Mouse (Mus musculus): ENCODE results near the gene Iqcd. TPM values are rescaled to one million over a fixed set of nuclear protein-coding genes. Genes with fewer than 3 reads are reported as not detected.

The Iqcd gene
- polyA plus RNA-seq, 1 experiment from 2014 or later: 1.2 TPM

- ATAC-seq (ENCODE audit: low read depth): peak; percentile 55
- 8% methylated on average over 16 of the region's 16 CpGs for WGBS (ENCODE audit: insufficient replicate concordance)
- peak overlapping the region; percentile 53 for H3K4me3 ChIP-seq (ENCODE audit: low read depth, low read length)
- peak overlapping the region; percentile 42 for H3K9ac ChIP-seq (ENCODE audit: low read depth, low read length)
- H3K36me3 ChIP-seq (ENCODE audit: control insufficient read depth, insufficient read depth): peaks cover 14% of the 10 kb centered on the region
- H3K27me3 ChIP-seq (ENCODE audit: control insufficient read depth, insufficient read depth, low read depth, low read length): no peaks in the 10 kb centered on the region
- H3K4me1 ChIP-seq (ENCODE audit: control insufficient read depth, low read depth, low read length): peaks cover 47% of the 10 kb centered on the region
- H3K27ac ChIP-seq (ENCODE audit: low read length): peak overlapping the region; percentile 87
- H3K9me3 ChIP-seq (replicated peaks; ENCODE audit: control insufficient read depth, low read length): no peaks in the 10 kb centered on the region
- H3K4me2 ChIP-seq (ENCODE audit: low read depth, low read length): peak overlapping the region; percentile 56
Measured at GRCm38 (mm10) chr5:120560616-120561311, 28.1 kb upstream of the Iqcd start.

- no peaks in the 10 kb centered on the region for H3K36me3 ChIP-seq (ENCODE audit: control insufficient read depth, insufficient read depth)
- no peaks in the 10 kb centered on the region for H3K27me3 ChIP-seq (ENCODE audit: control insufficient read depth, insufficient read depth, low read depth, low read length)
- peaks cover 52% of the 10 kb centered on the region for H3K4me1 ChIP-seq (ENCODE audit: control insufficient read depth, low read depth, low read length)
- H3K27ac ChIP-seq (ENCODE audit: low read length): peak overlapping the region; percentile 76
- WGBS (ENCODE audit: insufficient replicate concordance): 54% methylated on average over 28 of the region's 28 CpGs
- no peaks in the 10 kb centered on the region for H3K9me3 ChIP-seq (replicated peaks; ENCODE audit: control insufficient read depth, low read length)
- H3K9ac ChIP-seq (ENCODE audit: low read depth, low read length): no peak overlapping the region; the same call in 1 of the 2 replicates
- no peak for ATAC-seq (ENCODE audit: low read depth)
- no peak overlapping the region for H3K4me3 ChIP-seq (ENCODE audit: low read depth, low read length)
- no peak overlapping the region for H3K4me2 ChIP-seq (ENCODE audit: low read depth, low read length)
Measured at GRCm38 (mm10) chr5:120562956-120563913, 25.6 kb upstream of the Iqcd start.

GRCm38 (mm10) chr5:120563914-120564311 is 24.9 kb upstream of the Iqcd start:
- H3K36me3 ChIP-seq (ENCODE audit: control insufficient read depth, insufficient read depth): no peaks in the 10 kb centered on the region
- no peak overlapping the region for H3K27ac ChIP-seq (ENCODE audit: low read length)
- no peaks in the 10 kb centered on the region for H3K27me3 ChIP-seq (ENCODE audit: control insufficient read depth, insufficient read depth, low read depth, low read length)
- H3K4me2 ChIP-seq (ENCODE audit: low read depth, low read length): no peak overlapping the region
- no peak for ATAC-seq (ENCODE audit: low read depth)
- WGBS (ENCODE audit: insufficient replicate concordance): 43% methylated on average over 4 of the region's 4 CpGs
- H3K9ac ChIP-seq (ENCODE audit: low read depth, low read length): no peak overlapping the region
- H3K4me3 ChIP-seq (ENCODE audit: low read depth, low read length): no peak overlapping the region
- H3K9me3 ChIP-seq (replicated peaks; ENCODE audit: control insufficient read depth, low read length): no peaks in the 10 kb centered on the region
- H3K4me1 ChIP-seq (ENCODE audit: control insufficient read depth, low read depth, low read length): peaks cover 47% of the 10 kb centered on the region

GRCm38 (mm10) chr5:120565171-120565905 is 23.5 kb upstream of the Iqcd start:
- no peak overlapping the region for H3K9ac ChIP-seq (ENCODE audit: low read depth, low read length)
- ATAC-seq (ENCODE audit: low read depth): peak; percentile 61
- 63% methylated on average over 15 of the region's 15 CpGs for WGBS (ENCODE audit: insufficient replicate concordance)
- H3K27ac ChIP-seq (ENCODE audit: low read length): peak overlapping the region; percentile 52
- H3K27me3 ChIP-seq (ENCODE audit: control insufficient read depth, insufficient read depth, low read depth, low read length): no peaks in the 10 kb centered on the region
- no peak overlapping the region for H3K4me3 ChIP-seq (ENCODE audit: low read depth, low read length)
- H3K9me3 ChIP-seq (replicated peaks; ENCODE audit: control insufficient read depth, low read length): no peaks in the 10 kb centered on the region
- peaks cover 46% of the 10 kb centered on the region for H3K4me1 ChIP-seq (ENCODE audit: control insufficient read depth, low read depth, low read length)
- no peak overlapping the region for H3K4me2 ChIP-seq (ENCODE audit: low read depth, low read length)
- no peaks in the 10 kb centered on the region for H3K36me3 ChIP-seq (ENCODE audit: control insufficient read depth, insufficient read depth)

- H3K4me3 ChIP-seq (ENCODE audit: low read depth, low read length): no peak overlapping the region
- no peak overlapping the region for H3K4me2 ChIP-seq (ENCODE audit: low read depth, low read length)
- H3K27me3 ChIP-seq (ENCODE audit: control insufficient read depth, insufficient read depth, low read depth, low read length): no peaks in the 10 kb centered on the region
- peak overlapping the region; percentile 26 for H3K27ac ChIP-seq (ENCODE audit: low read length)
- no peaks in the 10 kb centered on the region for H3K36me3 ChIP-seq (ENCODE audit: control insufficient read depth, insufficient read depth)
- H3K9ac ChIP-seq (ENCODE audit: low read depth, low read length): no peak overlapping the region
- no peak for ATAC-seq (ENCODE audit: low read depth)
- 79% methylated on average over 5 of the region's 5 CpGs for WGBS (ENCODE audit: insufficient replicate concordance)
- H3K4me1 ChIP-seq (ENCODE audit: control insufficient read depth, low read depth, low read length): peaks cover 45% of the 10 kb centered on the region
- no peaks in the 10 kb centered on the region for H3K9me3 ChIP-seq (replicated peaks; ENCODE audit: control insufficient read depth, low read length)
Measured at GRCm38 (mm10) chr5:120566101-120566500, 22.7 kb upstream of the Iqcd start.

- no peak for ATAC-seq (ENCODE audit: low read depth)
- H3K4me3 ChIP-seq (ENCODE audit: low read depth, low read length): no peak overlapping the region
- no peaks in the 10 kb centered on the region for H3K36me3 ChIP-seq (ENCODE audit: control insufficient read depth, insufficient read depth)
- H3K9ac ChIP-seq (ENCODE audit: low read depth, low read length): no peak overlapping the region
- H3K27ac ChIP-seq (ENCODE audit: low read length): no peak overlapping the region
- WGBS (ENCODE audit: insufficient replicate concordance): 66% methylated on average over 9 of the region's 9 CpGs
- no peaks in the 10 kb centered on the region for H3K27me3 ChIP-seq (ENCODE audit: control insufficient read depth, insufficient read depth, low read depth, low read length)
- no peaks in the 10 kb centered on the region for H3K9me3 ChIP-seq (replicated peaks; ENCODE audit: control insufficient read depth, low read length)
- no peak overlapping the region for H3K4me2 ChIP-seq (ENCODE audit: low read depth, low read length)
- peaks cover 49% of the 10 kb centered on the region for H3K4me1 ChIP-seq (ENCODE audit: control insufficient read depth, low read depth, low read length)
Measured at GRCm38 (mm10) chr5:120566681-120567252, 22.0 kb upstream of the Iqcd start.

- peak; percentile 19; the same call in 1 of the 2 replicates for ATAC-seq (ENCODE audit: low read depth)
- peaks cover 46% of the 10 kb centered on the region for H3K4me1 ChIP-seq (ENCODE audit: control insufficient read depth, low read depth, low read length)
Measured at GRCm38 (mm10) chr5:120567253-120567701, 21.5 kb upstream of the Iqcd start.

GRCm38 (mm10) chr5:120567761-120568211 is 21.0 kb upstream of the Iqcd start:
- H3K4me2 ChIP-seq (ENCODE audit: low read depth, low read length): no peak overlapping the region
- no peak overlapping the region for H3K27ac ChIP-seq (ENCODE audit: low read length)
- H3K27me3 ChIP-seq (ENCODE audit: control insufficient read depth, insufficient read depth, low read depth, low read length): no peaks in the 10 kb centered on the region
- no peaks in the 10 kb centered on the region for H3K36me3 ChIP-seq (ENCODE audit: control insufficient read depth, insufficient read depth)
- ATAC-seq (ENCODE audit: low read depth): no peak
- H3K4me3 ChIP-seq (ENCODE audit: low read depth, low read length): no peak overlapping the region
- WGBS (ENCODE audit: insufficient replicate concordance): 83% methylated on average over 14 of the region's 14 CpGs
- no peaks in the 10 kb centered on the region for H3K9me3 ChIP-seq (replicated peaks; ENCODE audit: control insufficient read depth, low read length)
- H3K4me1 ChIP-seq (ENCODE audit: control insufficient read depth, low read depth, low read length): peaks cover 44% of the 10 kb centered on the region
- no peak overlapping the region for H3K9ac ChIP-seq (ENCODE audit: low read depth, low read length)

More at GRCm38 (mm10) chr5:120567253-120567701, 21.5 kb upstream of the Iqcd start:
- H3K27me3 ChIP-seq (ENCODE audit: control insufficient read depth, insufficient read depth, low read depth, low read length): no peaks in the 10 kb centered on the region
- H3K36me3 ChIP-seq (ENCODE audit: control insufficient read depth, insufficient read depth): no peaks in the 10 kb centered on the region
- H3K9ac ChIP-seq (ENCODE audit: low read depth, low read length): no peak overlapping the region
- H3K27ac ChIP-seq (ENCODE audit: low read length): no peak overlapping the region
- no peaks in the 10 kb centered on the region for H3K9me3 ChIP-seq (replicated peaks; ENCODE audit: control insufficient read depth, low read length)
- 63% methylated on average over 21 of the region's 21 CpGs for WGBS (ENCODE audit: insufficient replicate concordance)
- H3K4me3 ChIP-seq (ENCODE audit: low read depth, low read length): no peak overlapping the region
- H3K4me2 ChIP-seq (ENCODE audit: low read depth, low read length): no peak overlapping the region

Measured in liver, embryonic 16.5 days (tissue).